Mouse (Mus musculus): ENCODE results near the gene Bphl.
A peak's percentile ranks its signal among the peaks of the same experiment; 100 is the strongest.

Gene Bphl

GRCm38 (mm10) chr13:34037172-34038055 lies at the start of gene Bphl:
TSS of gene Bphl (plus strand) at chr13:34037597.
- DNase-seq, result peak; percentile 76 to 83

GRCm38 (mm10) chr13:33989625-33990024 lies 47.8 kb upstream of the Bphl start:
- no peak for DNase-seq

- DNase-seq, result peak; percentile 20 to 68
These were observed 42.2 kb upstream of the Bphl start for GRCm38 (mm10) chr13:33995197-33995596.

- DNase-seq, result peak; percentile 84 to 94
These were observed 35.1 kb upstream of the Bphl start, which contains the start of the genes Ripk1 and Serpinb6a for GRCm38 (mm10) chr13:34002058-34003006. TSS of gene Ripk1 (plus strand) at chr13:34002363. TSS of gene Serpinb6a (minus strand) at chr13:34002794.

- DNase-seq, result no peak
These were observed 34.3 kb upstream of the Bphl start for GRCm38 (mm10) chr13:34003058-34003457.

- DNase-seq, result no peak
These were observed 30.2 kb upstream of the Bphl start for GRCm38 (mm10) chr13:34007234-34007633.

GRCm38 (mm10) chr13:34016927-34017569 lies 20.3 kb upstream of the Bphl start:
- no peak for DNase-seq

- DNase-seq, result no peak
These were observed 18.9 kb upstream of the Bphl start for GRCm38 (mm10) chr13:34018521-34018920.

GRCm38 (mm10) chr13:34021998-34022397 lies 15.4 kb upstream of the Bphl start:
- no peak for DNase-seq

- no peak for DNase-seq
These were observed 5.4 kb upstream of the Bphl start for GRCm38 (mm10) chr13:34032041-34032440.

GRCm38 (mm10) chr13:34035424-34035823 lies 2.0 kb upstream of the Bphl start:
- DNase-seq, result no peak

- no peak for DNase-seq
These were observed 671 bp upstream of the Bphl start for GRCm38 (mm10) chr13:34036726-34037125.

GRCm38 (mm10) chr13:34038056-34038432 lies 647 bp downstream of the Bphl start:
- no peak for DNase-seq

- DNase-seq, result no peak
These were observed 1.5 kb downstream of the Bphl start for GRCm38 (mm10) chr13:34038901-34039341.

GRCm38 (mm10) chr13:34040091-34040490 lies 2.7 kb downstream of the Bphl start:
- no peak for DNase-seq

GRCm38 (mm10) chr13:34043716-34044393 lies 6.5 kb downstream of the Bphl start:
- DNase-seq, result no peak

- DNase-seq, result no peak
These were observed 8.3 kb downstream of the Bphl start for GRCm38 (mm10) chr13:34045511-34046249.

GRCm38 (mm10) chr13:34046421-34047012 lies 9.1 kb downstream of the Bphl start:
- peak; percentile 27 to 44 for DNase-seq

- no peak for DNase-seq
These were observed 10.1 kb downstream of the Bphl start for GRCm38 (mm10) chr13:34047526-34047925.

GRCm38 (mm10) chr13:34050479-34050878 lies 13.1 kb downstream of the Bphl start:
- no peak for DNase-seq

GRCm38 (mm10) chr13:34051692-34052091 lies 14.3 kb downstream of the Bphl start:
- DNase-seq, result peak in 1 of 2 experiments; percentile 11

Measured in spleen, adult 18-20 months (tissue).